Mouse (Mus musculus) limb, embryonic 14.5 days (tissue): ENCODE measurements around the gene Astn2. TPM values are rescaled to one million over a fixed set of nuclear protein-coding genes. Genes with fewer than 3 reads are reported as not detected.

ENCODE experiments used
- ATAC-seq: fragments of 200-750 bp; cut with Nextera tagmentation; 2 replicates; pipeline ENCODE4 v1.8.0; 2017; ENCODE audit warnings: low read depth, moderate number of reproducible peaks, moderate TSS enrichment; ENCODE audit not compliant: low FRiP score
- DNase-seq: peaks from one replicate; pipeline ENCODE4 v3.0.0-alpha.2; 2015; ENCODE audit warnings: low spot score
- H3K27ac ChIP-seq: fragments of 300-500 bp; sonication (generic); replicated peaks from 2 replicates; pipeline ENCODE4 v1.5.1; 2014; ENCODE audit warnings: low read depth, mild to moderate bottlenecking, low read length, moderate library complexity, mixed read lengths
- H3K27me3 ChIP-seq: fragments of 300-500 bp; sonication (generic); 2 replicates; pipeline ENCODE4 v1.6.1; 2014; ENCODE audit warnings: low read length, mixed read lengths; ENCODE audit not compliant: control insufficient read depth, insufficient read depth
- H3K36me3 ChIP-seq: fragments of 300-500 bp; sonication (generic); 2 replicates; pipeline ENCODE4 v1.6.1; 2014; ENCODE audit warnings: mild to moderate bottlenecking, low read length, moderate library complexity, mixed read lengths; ENCODE audit not compliant: control insufficient read depth, insufficient read depth
- H3K4me1 ChIP-seq: fragments of 300-500 bp; sonication (generic); 2 replicates; pipeline ENCODE4 v1.6.1; 2014; ENCODE audit warnings: antibody characterized with exemption, low read length, mixed read lengths; ENCODE audit not compliant: control insufficient read depth, insufficient read depth
- H3K4me2 ChIP-seq: fragments of 300-500 bp; sonication (generic); replicated peaks from 2 replicates; pipeline ENCODE4 v1.6.1; 2014; ENCODE audit warnings: low read depth, mild to moderate bottlenecking, low read length, moderate library complexity; ENCODE audit not compliant: severe bottlenecking
- H3K4me3 ChIP-seq: fragments of 300-500 bp; sonication (generic); replicated peaks from 2 replicates; pipeline ENCODE4 v1.5.1; 2014; ENCODE audit warnings: low read length
- H3K9ac ChIP-seq: fragments of 300-500 bp; sonication (generic); 2 replicates; pipeline ENCODE4 v1.6.1; 2014; ENCODE audit warnings: mild to moderate bottlenecking, low read depth, low read length, moderate library complexity; ENCODE audit not compliant: severe bottlenecking
- H3K9me3 ChIP-seq: fragments of 300-500 bp; sonication (generic); 2 replicates; pipeline ENCODE4 v1.6.1; 2016; ENCODE audit warnings: low read length; ENCODE audit not compliant: control insufficient read depth
- POLR2A ChIP-seq: fragments of 200-500 bp; IDR thresholded peaks from 2 replicates; pipeline ENCODE4 v1.8.0; 2012; ENCODE audit warnings: inconsistent platforms, mild to moderate bottlenecking, moderate library complexity, borderline replicate concordance; ENCODE audit not compliant: insufficient read depth, insufficient read length; ENCODE audit errors: extremely low read depth
- WGBS: fragments of 180-500 bp; shearing (Covaris S2); extraction: QIAGEN DNeasy Blood & Tissue Kit; methylation state at CpG from one replicate; pipeline ENCODE4 v1.1.7; 2014; 5-methylcytosine and 5-hydroxymethylcytosine counted together
- polyA plus RNA-seq, 2 experiments: library from polyadenylated mRNA; depleted of rRNA in 1 of 2; stranded (reverse) in 1 of 2; unstranded in 1 of 2; fragments of >200 nt; fragmentation: Nextera tagmentation in 1 of 2; extraction: Ambion mirVana in 1 of 2; gene quantifications; 2 replicates each; pipeline versions ENCODE4 v1.2.1 to v1.2.3; 2012 to 2014

The Astn2 gene
- polyA plus RNA-seq, 2 experiments = 1.6 to 8.7 TPM

DNA sequence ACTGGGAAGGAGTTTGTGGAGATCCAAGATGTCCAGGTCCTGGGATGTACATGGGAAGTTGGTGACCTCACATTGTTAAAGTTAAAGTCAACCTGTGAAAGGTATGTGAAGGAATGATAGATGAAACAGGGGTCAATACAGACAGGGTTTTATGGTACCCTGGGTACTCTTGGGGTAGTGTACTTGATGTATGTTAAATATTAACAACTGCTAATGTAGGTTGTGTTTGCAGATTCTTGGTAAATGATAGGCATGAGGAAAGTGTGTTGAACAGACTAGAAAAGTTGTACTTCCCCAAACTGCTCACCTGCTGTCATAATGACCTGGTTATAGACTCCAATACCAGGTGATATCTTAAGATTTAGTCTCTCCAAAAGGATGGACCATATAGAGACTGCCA lies 539.9 kb downstream of the Astn2 start:
- no peak for TF ChIP-seq POLR2A
- H3K4me2 ChIP-seq = no peak overlapping the region
- DNase-seq (no peak), ATAC-seq (no peak)
- no peak overlapping the region for H3K27ac ChIP-seq
- H3K4me1 ChIP-seq = no peaks in the 10 kb centered on the region
- no peaks in the 10 kb centered on the region for H3K9me3 ChIP-seq
- no peaks in the 10 kb centered on the region for H3K27me3 ChIP-seq
- no peak overlapping the region for H3K9ac ChIP-seq
- no peak overlapping the region for H3K4me3 ChIP-seq
- H3K36me3 ChIP-seq = no peaks in the 10 kb centered on the region

DNA sequence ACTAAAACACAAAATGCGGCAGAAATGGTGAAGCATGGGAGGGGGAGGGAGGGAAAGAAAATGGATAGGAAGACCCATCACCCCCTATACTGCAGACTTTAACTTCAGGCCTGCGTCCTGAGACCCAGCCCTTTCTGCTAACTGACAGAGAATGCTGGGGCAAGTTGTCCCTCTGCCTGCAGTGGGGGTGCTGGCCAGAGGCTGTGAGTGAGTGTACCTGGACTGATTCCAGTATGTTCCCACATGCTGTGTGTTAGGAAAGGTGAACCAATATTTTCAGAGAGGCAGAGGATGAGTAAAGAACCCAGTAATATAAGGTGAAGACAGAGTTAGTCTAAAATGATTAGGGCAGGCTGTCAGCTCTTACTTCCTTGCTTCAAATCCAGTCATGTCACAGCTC lies 561.2 kb downstream of the Astn2 start:
- Histone ChIP-seq H3K4me2 (no peak overlapping the region), H3K36me3 (no peaks in the 10 kb centered on the region), H3K4me3 (no peak overlapping the region), H3K27me3 (no peaks in the 10 kb centered on the region), H3K27ac (no peak overlapping the region), H3K9me3 (no peaks in the 10 kb centered on the region), H3K9ac (no peak overlapping the region), H3K4me1 (no peaks in the 10 kb centered on the region)
- no peak for DNase-seq
- WGBS = 48% methylated on average over 2 of the region's 2 CpGs
- TF ChIP-seq POLR2A = no peak
- ATAC-seq = no peak

DNA sequence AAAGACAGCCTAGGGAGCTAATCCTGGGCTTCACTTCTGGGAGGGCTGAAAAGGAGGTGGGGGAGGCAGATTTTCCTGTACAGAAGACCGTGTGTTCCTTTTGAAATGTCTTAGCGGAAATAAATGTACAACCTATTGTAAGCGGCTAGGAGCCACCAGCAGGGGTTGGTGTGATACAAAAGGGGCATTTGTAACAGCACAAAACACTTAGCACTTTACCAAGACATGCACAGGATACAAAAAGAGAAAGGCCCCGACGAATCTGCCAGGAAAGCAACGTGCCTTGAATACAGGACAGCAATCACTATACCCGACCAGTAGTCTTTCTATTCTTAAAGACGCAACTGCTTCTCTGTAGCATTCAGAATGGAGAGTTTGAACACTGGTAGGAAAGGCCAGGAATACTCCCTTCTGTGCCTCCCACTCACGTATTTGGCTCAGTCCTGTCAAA lies 564.8 kb downstream of the Astn2 start:
- TF ChIP-seq POLR2A = no peak
- H3K4me1 ChIP-seq = no peaks in the 10 kb centered on the region
- DNase-seq (no peak), ATAC-seq (no peak)
- H3K36me3 ChIP-seq = no peaks in the 10 kb centered on the region
- no peak overlapping the region for H3K4me3 ChIP-seq
- no peaks in the 10 kb centered on the region for H3K9me3 ChIP-seq
- H3K27ac ChIP-seq = no peak overlapping the region
- H3K9ac ChIP-seq = no peak overlapping the region
- no peaks in the 10 kb centered on the region for H3K27me3 ChIP-seq
- WGBS = 80% methylated on average over 9 of the region's 9 CpGs
- no peak overlapping the region for H3K4me2 ChIP-seq

DNA sequence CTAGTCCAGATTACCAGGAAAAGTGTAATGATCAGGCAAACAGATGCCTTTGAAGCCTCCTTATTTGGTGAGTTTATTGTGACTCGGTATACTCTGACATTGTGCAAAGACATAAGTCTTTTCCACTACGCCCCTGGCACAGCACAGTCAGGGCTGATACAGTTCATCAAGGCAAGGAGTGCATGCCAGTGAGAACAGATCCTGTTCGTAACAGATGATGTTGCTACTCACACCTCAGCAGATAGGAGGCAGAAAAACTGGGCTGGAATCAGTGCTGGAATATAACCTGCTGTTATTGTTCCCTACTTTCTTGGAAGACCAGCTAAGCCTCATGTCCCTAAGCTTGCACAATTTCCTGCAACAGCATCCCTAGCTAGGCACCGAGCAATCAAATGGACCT lies 565.6 kb downstream of the Astn2 start:
- WGBS = 75% methylated on average over 4 of the region's 4 CpGs
- H3K27ac ChIP-seq = no peak overlapping the region
- H3K9me3 ChIP-seq = no peaks in the 10 kb centered on the region
- no peak overlapping the region for H3K4me3 ChIP-seq
- no peak overlapping the region for H3K9ac ChIP-seq
- no peaks in the 10 kb centered on the region for H3K36me3 ChIP-seq
- no peaks in the 10 kb centered on the region for H3K27me3 ChIP-seq
- DNase-seq (no peak), ATAC-seq (no peak)
- no peak overlapping the region for H3K4me2 ChIP-seq
- H3K4me1 ChIP-seq = no peaks in the 10 kb centered on the region
- TF ChIP-seq POLR2A = no peak

DNA sequence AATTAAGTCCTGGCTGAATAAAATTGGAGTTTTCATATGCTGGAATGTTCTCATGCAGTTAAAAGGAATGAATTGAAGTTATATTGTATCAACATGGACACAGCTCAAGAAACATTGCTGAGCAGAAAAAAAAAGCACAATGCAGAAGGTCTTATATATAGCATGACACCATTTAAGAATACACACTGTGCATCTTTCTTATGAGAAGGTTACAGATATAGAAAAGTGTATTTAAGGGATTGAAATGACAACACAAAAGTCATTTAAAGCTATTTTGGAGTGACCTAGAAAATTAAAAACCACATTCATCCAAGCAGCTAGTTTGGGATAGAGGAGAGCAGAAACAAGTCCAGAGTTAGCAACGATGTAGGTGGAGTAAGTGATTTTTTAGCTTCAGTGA lies 571.4 kb downstream of the Astn2 start:
- H3K9me3 ChIP-seq = no peaks in the 10 kb centered on the region
- no peak overlapping the region for H3K27ac ChIP-seq
- H3K4me2 ChIP-seq = no peak overlapping the region
- no peaks in the 10 kb centered on the region for H3K4me1 ChIP-seq
- no peaks in the 10 kb centered on the region for H3K27me3 ChIP-seq
- whole genome bisulfite sequencing = 89% methylated on average over 1 of the region's 1 CpGs
- no peak for ATAC-seq
- H3K4me3 ChIP-seq = no peak overlapping the region
- no peak for DNase-seq
- no peak overlapping the region for H3K9ac ChIP-seq
- no peak for TF ChIP-seq POLR2A
- no peaks in the 10 kb centered on the region for H3K36me3 ChIP-seq

DNA sequence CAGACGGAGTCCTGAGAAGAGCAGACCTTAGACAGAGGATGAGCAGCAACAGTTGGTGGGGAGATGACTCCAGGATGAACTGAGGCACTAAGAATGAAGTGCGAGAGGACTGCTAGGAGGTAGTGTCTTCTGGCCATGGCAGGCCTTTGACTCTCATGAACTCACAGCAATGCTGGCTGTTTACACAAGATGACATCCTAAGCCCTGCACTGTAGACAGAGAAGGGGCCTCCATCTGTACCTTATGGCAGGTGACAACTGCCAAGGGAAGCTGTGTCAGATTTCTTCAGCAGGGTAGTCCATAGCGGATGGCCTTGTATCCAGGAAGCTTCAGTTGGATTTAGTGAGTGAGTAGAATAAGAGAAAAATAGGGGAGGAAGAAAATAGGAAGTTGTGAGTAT lies 572.5 kb downstream of the Astn2 start:
- no peaks in the 10 kb centered on the region for H3K27me3 ChIP-seq
- H3K4me2 ChIP-seq = no peak overlapping the region
- no peak overlapping the region for H3K4me3 ChIP-seq
- no peak overlapping the region for H3K27ac ChIP-seq
- no peak for TF ChIP-seq POLR2A
- no peaks in the 10 kb centered on the region for H3K4me1 ChIP-seq
- H3K36me3 ChIP-seq = no peaks in the 10 kb centered on the region
- H3K9me3 ChIP-seq = no peaks in the 10 kb centered on the region
- WGBS = 86% methylated on average over 3 of the region's 3 CpGs
- no peak for ATAC-seq
- no peak for DNase-seq
- no peak overlapping the region for H3K9ac ChIP-seq
